24 mouse cellular contexts compared by ENCODE assay signal in genomic region chr10:115894045-115894444, GRCm38 (mm10).
A peak's percentile ranks its signal among the peaks of the same experiment; 100 is the strongest.
DNase-seq lines count a peak whose midpoint lies in the region; ATAC-seq and TF ChIP-seq lines count a peak whose summit lies in the region.
"Had no signal": no experiment of that assay in that cellular context is flagged by ENCODE, and none has a peak within 500 bp of the region (broad histone marks: within the 10 kb centered on the region; RNA-seq: fewer than 3 reads in every experiment).

No protein-coding gene starts in this region.

- no peaks in the 10 kb centered on the region for H3K36me3 ChIP-seq in lung, postnatal 0 days (ENCODE audit: insufficient read depth, low read length)
- no peaks in the 10 kb centered on the region for H3K36me3 ChIP-seq in intestine, embryonic 15.5 days
- no peaks in the 10 kb centered on the region for H3K36me3 ChIP-seq in liver, embryonic 12.5 days
- H3K36me3 ChIP-seq: embryonic facial prominence, embryonic 13.5 days; embryonic facial prominence, embryonic 15.5 days; forebrain, embryonic 10.5 days; forebrain, embryonic 12.5 days had no signal

- H3K27ac ChIP-seq in lung, postnatal 0 days (ENCODE audit: low read length), result no peak overlapping the region
- no peak overlapping the region for H3K27ac ChIP-seq in intestine, embryonic 15.5 days
- no peak overlapping the region for H3K27ac ChIP-seq in liver, embryonic 12.5 days
- H3K27ac ChIP-seq: embryonic facial prominence, embryonic 13.5 days; embryonic facial prominence, embryonic 15.5 days; forebrain, embryonic 10.5 days; forebrain, embryonic 12.5 days had no signal

- no peak for TF ChIP-seq CTCF in lung, postnatal 0 days (IDR thresholded peaks at IDR 0.05)

- H3K4me2 ChIP-seq in lung, postnatal 0 days (replicated peaks; ENCODE audit: low read depth, low read length), result no peak overlapping the region
- no peak overlapping the region for H3K4me2 ChIP-seq in intestine, embryonic 15.5 days (replicated peaks)
- no peak overlapping the region for H3K4me2 ChIP-seq in liver, embryonic 12.5 days
- H3K4me2 ChIP-seq: embryonic facial prominence, embryonic 13.5 days; embryonic facial prominence, embryonic 15.5 days; forebrain, embryonic 12.5 days had no signal

- H3K4me1 ChIP-seq in lung, postnatal 0 days (ENCODE audit: insufficient read depth, low read depth, low read length), result no peaks in the 10 kb centered on the region
- H3K4me1 ChIP-seq in intestine, embryonic 15.5 days (replicated peaks), result no peaks in the 10 kb centered on the region
- H3K4me1 ChIP-seq in liver, embryonic 12.5 days, result no peaks in the 10 kb centered on the region
- H3K4me1 ChIP-seq: forebrain, embryonic 10.5 days; forebrain, embryonic 12.5 days had no signal

- H3K4me3 ChIP-seq in lung, postnatal 0 days (ENCODE audit: low read depth, low read length), result no peak overlapping the region
- no peak overlapping the region for H3K4me3 ChIP-seq in intestine, embryonic 15.5 days (replicated peaks)
- H3K4me3 ChIP-seq in liver, embryonic 12.5 days, result no peak overlapping the region
- H3K4me3 ChIP-seq: embryonic facial prominence, embryonic 13.5 days; embryonic facial prominence, embryonic 15.5 days; erythroblast, embryonic 14.5 days; forebrain, embryonic 10.5 days; forebrain, embryonic 12.5 days had no signal

- TF ChIP-seq EP300 in lung, postnatal 0 days (IDR thresholded peaks at IDR 0.05), result peak; percentile 27

- DNase-seq in lung, postnatal 0 days (ENCODE audit: low spot score), result peak; percentile 9
- no peak for DNase-seq in lung, postnatal 10 days
- peak; percentile 41 for DNase-seq in retina, postnatal 1 day
- DNase-seq in retina, embryonic 14.5 days (ENCODE audit: low spot score), result no peak
- no peak for DNase-seq in embryo, embryonic 9.5 days (ENCODE audit: extremely low spot score)
- DNase-seq: adrenal gland, adult 8-10 months; adrenal gland, postnatal 14 days; adrenal gland, postnatal 36 days; cerebellum, adult 11-12 months; cerebellum, adult 2 months; cerebellum, adult 9-10 months; cerebellum, postnatal 10 days; cerebellum, postnatal 25 days had no signal

- no peak for ATAC-seq in lung, postnatal 0 days
- peak; percentile 53 for ATAC-seq in intestine, embryonic 15.5 days
- no peak for ATAC-seq in liver, embryonic 12.5 days
- ATAC-seq: activated CD4-positive, CD25-positive, alpha-beta regulatory T cell, adult 4 months; forebrain, embryonic 14.5 days; forebrain, embryonic 16.5 days; Patski had no signal

- 41% methylated on average over 5 of the region's 5 CpGs for WGBS in lung, postnatal 0 days
- WGBS in intestine, embryonic 15.5 days, result 59% methylated on average over 5 of the region's 5 CpGs
- WGBS in liver, embryonic 12.5 days (ENCODE audit: insufficient replicate concordance), result 59% methylated on average over 5 of the region's 5 CpGs

- no peaks in the 10 kb centered on the region for H3K27me3 ChIP-seq in lung, postnatal 0 days (replicated peaks; ENCODE audit: insufficient read depth, low read length)
- H3K27me3 ChIP-seq in intestine, embryonic 15.5 days (replicated peaks), result no peaks in the 10 kb centered on the region
- H3K27me3 ChIP-seq in liver, embryonic 12.5 days (replicated peaks), result no peaks in the 10 kb centered on the region
- H3K27me3 ChIP-seq: embryonic facial prominence, embryonic 13.5 days; embryonic facial prominence, embryonic 15.5 days; forebrain, embryonic 12.5 days; Patski had no signal

- H3K9ac ChIP-seq in lung, postnatal 0 days (replicated peaks; ENCODE audit: low read depth), result no peak overlapping the region
- H3K9ac ChIP-seq in intestine, embryonic 15.5 days, result no peak overlapping the region
- H3K9ac ChIP-seq in liver, embryonic 12.5 days, result no peak overlapping the region
- H3K9ac ChIP-seq: embryonic facial prominence, embryonic 13.5 days; embryonic facial prominence, embryonic 15.5 days; forebrain, embryonic 12.5 days had no signal

- no peaks in the 10 kb centered on the region for H3K9me3 ChIP-seq in lung, postnatal 0 days (ENCODE audit: low read length)
- no peaks in the 10 kb centered on the region for H3K9me3 ChIP-seq in intestine, embryonic 15.5 days
- no peaks in the 10 kb centered on the region for H3K9me3 ChIP-seq in liver, embryonic 12.5 days (replicated peaks)
- H3K9me3 ChIP-seq: embryonic facial prominence, embryonic 13.5 days; embryonic facial prominence, embryonic 15.5 days; forebrain, embryonic 10.5 days; forebrain, embryonic 12.5 days had no signal

Comparison
In these comparisons a context has a peak if more than half of its experiments do, and no peak if none do; other contexts are left out.
1. DNase-seq: peak in lung, postnatal 0 days (single experiment) and retina, postnatal 1 day (single experiment); none in lung, postnatal 10 days (single experiment), retina, embryonic 14.5 days (single experiment) and embryo, embryonic 9.5 days (single experiment).